Mouse (Mus musculus) brain, adult 2 months (tissue): Measurements from ENCODE around the gene Galnt18.

ENCODE experiments used
- DNase-seq: peaks from one replicate; pipeline ENCODE4 v3.0.0; 2011; ENCODE audit warnings: low read depth, low spot score

The Galnt18 gene

DNA sequence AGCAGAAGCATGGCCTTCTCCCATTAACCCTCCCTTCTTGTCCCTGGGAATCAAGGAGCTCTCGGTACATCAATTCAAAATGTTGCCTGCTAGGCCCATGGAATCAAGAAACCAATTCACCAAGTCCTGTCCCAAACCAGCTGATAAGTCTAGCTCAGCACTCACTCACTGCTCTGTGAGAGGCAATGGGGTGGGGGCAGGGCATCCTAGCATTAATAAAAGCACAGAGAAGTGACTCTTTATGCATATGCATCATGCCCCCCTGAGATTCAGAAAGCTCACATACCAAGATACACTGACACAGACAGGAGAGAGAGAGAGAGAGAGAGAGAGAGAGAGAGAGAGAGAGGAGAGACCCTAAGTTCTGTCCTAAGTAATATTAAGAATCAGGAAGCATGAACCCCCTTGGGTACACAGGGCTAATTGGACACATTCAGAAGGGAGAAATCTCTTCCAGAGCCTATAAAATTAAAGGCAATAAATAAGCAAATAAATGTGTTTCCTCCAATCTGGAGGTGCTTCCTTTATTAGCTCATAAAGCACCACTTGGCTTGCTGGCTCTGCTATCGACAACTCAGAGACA, 141.8 kb downstream of the Galnt18 start:
- DNase-seq, result no peak

GRCm38 (mm10) chr7:111636503-111636902, 143.3 kb downstream of the Galnt18 start:
- DNase-seq, result peak; percentile 44

GRCm38 (mm10) chr7:111631265-111631664, 148.5 kb downstream of the Galnt18 start:
- no peak for DNase-seq

DNA sequence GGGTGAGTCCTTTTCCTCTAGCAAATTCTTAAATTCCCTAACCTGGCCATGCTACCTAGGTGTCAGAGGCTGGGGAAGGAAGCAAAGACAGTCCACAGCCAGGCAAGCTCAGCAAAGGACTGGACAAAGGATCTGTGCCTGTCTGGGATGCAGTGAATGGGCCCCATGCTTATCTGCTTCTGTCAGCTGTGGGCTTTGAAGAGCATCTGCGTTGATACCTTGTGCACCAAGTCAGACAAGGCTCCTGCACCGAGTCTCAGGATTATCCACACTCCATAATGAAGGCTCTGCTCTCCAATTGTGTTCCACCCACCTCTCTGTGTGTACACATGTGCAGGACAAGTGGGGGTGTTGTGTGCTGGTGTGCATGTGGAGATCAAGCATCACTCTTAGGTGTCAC, 153.5 kb downstream of the Galnt18 start:
- DNase-seq, result no peak

- no peak for DNase-seq
These were observed 154.0 kb downstream of the Galnt18 start for GRCm38 (mm10) chr7:111625736-111626135.

DNA sequence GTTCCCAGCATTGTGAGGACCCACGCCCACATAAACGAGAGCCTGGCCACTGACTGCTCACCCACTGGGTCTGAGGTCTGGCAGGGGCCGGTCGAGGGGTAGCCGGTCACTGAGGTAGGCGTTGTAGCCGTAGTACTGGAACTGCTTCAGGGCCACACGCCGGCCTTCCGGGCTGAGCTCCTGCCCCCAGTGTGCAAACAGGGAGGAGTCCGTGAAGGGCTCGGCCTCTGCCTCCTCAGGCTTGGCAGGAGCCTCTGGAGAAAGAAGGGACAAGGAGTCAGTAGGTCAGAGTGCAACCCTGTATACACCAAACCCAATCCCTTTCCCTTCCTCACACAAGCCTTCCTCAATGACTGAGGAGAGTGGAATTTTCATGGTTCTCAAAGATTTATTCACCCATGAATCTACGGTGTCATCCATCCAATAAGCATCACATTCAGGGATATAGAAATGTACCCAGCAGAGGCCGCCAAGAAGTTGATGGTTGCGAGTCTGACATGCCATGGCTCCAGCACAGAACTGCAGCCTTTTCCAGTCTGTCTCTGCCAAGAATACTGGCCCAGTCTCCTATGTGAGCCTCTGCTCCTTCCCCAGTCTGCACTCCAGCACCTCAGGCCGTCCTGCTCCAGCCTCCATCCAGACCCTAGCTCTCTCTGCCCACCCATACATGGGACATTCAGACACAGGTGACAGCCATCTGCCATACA, 163.4 kb downstream of the Galnt18 start:
- DNase-seq, result no peak

DNA sequence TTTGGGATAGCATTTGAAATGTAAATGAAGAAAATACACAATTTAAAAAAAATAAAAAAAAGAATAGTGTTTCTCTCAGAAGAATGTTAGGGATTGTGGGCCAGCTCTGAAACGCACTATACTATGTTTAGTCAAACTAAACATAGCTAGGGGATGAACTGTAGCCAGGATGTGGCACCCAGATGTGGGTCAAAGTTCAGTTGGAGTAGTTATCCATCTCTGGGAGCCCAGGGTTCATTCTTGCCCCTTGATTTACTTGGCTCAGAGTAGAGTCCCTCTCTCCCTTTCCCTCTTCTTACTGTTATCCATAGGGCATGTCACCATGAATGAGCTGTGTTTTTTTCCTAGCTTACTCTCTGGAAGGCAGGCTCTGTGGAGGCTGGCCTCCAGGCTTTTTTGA, 165.3 kb downstream of the Galnt18 start:
- no peak for DNase-seq

DNA sequence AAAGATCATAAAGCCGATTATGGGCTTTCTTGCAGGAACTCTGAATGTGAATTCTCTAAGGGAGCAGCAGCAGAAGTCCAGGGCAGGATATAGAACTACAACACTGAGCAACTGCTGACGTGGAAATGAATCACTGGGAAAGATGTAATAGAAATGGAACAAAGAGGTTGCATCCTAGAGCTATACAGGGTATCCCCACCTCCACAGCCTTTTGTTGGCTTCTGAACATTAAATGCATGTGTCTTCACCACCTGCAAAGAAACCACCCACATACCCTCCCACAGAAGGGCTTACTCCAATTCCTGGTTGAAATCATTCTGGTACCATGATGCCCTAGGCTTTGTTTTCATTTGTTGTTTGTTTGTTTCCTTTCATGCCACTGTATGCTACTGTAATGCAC, 172.3 kb downstream of the Galnt18 start:
- DNase-seq, result peak; percentile 80

DNA sequence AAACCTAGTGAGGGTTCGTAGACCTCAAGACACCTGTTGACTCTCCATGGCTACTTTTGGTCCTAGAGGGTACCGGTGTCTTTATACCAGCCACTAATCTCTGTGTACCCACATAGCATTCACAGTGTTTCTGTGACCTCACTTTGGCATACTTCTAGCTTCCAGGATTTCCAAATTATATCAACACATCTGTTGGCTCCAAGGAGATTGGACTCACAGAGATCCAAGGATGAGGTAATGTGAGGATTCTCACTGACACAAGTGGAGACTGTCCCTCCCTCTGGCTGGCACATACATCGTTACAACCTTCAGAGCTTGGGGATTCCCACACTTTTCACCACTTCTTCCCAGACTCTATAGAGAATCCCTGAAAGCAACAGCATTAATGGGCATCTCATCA, 173.7 kb downstream of the Galnt18 start:
- DNase-seq, result no peak

- no peak for DNase-seq
These were observed 174.1 kb downstream of the Galnt18 start for GRCm38 (mm10) chr7:111605663-111606062.

DNA sequence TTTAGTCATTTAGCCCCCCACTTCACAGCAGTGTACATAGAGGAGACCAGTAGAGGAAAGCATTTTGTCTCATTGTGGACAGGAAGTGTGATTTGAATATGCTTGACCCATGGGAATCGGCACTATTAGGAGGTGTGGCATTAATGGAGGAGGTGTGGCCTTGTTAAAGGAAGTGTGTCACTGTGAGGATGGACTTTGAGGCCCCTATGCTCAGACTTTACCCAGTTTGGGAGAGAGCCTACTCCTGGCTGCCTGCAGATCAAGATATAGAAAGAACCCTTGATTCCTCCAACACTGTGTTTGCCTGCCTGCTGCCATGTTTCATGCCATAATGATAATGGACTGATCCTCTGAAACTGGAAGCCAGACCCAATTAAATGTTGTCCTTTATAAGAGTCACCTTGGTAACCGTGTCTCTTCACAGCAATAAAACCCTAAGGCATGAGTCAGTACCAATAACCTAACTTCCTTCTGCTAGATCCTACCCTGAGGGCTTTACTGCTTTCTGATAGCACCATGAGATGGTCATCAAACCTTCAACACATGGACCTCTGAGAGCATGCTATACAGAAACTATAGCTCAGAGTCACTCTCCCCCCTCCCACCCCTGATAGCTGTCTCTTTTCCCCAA, 175.1 kb downstream of the Galnt18 start:
- no peak for DNase-seq

DNA sequence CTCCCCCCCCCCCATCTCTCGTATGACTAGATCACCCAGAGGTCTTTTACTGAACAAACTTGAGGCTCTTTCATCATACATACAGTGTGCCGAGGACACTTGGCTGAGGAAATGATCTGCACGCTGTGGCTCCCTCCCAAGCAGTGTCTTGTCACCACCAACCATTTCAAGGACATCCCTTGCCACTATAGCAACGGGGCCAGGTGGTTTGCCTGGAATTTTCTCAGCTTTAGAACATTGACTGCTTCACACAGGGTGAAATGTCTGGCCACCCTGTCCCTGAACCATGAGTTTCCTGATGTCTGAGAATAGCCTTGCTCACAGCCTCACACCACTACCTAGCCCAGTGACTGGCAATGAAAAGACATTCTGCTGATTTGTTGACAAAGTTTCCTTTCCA, 176.6 kb downstream of the Galnt18 start:
- no peak for DNase-seq

DNA sequence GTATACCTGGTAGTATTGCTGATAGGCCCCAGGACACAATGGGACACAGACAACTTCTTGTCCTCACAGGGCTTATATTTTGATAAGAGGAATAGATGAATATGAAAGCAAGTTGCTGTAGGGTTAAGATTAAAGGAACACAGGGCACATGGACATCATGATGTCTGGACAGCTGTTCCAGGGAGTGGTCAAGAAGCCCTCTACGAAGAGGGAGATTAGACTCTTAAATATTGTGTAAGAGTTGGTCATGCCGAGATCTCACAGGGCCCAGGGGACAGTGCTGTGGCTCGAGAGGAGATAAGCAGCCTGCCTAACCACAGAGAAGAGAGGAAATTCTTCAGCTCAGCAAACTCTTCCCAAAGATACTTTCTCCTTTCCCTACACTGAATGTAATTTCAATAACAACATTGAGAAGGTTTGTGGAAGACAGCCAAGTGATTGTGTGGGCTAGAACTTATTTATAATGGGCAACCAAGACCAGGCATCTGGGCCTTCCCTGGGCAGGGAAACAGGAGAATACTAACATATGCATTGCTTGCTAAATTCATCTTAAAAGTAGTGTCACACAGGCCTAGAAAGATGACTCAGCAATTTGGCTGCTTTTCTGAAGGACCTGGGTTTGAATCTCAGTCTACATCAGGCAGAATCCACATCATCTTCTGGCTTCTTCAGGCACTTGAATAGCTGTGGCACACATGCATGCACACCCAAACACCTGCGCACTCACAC, 178.3 kb downstream of the Galnt18 start:
- peak; percentile 72 for DNase-seq

- peak; percentile 72 for DNase-seq
These were observed 179.0 kb downstream of the Galnt18 start for GRCm38 (mm10) chr7:111600756-111601155.

- DNase-seq, result no peak
These were observed 186.1 kb downstream of the Galnt18 start for GRCm38 (mm10) chr7:111593680-111594079.

DNA sequence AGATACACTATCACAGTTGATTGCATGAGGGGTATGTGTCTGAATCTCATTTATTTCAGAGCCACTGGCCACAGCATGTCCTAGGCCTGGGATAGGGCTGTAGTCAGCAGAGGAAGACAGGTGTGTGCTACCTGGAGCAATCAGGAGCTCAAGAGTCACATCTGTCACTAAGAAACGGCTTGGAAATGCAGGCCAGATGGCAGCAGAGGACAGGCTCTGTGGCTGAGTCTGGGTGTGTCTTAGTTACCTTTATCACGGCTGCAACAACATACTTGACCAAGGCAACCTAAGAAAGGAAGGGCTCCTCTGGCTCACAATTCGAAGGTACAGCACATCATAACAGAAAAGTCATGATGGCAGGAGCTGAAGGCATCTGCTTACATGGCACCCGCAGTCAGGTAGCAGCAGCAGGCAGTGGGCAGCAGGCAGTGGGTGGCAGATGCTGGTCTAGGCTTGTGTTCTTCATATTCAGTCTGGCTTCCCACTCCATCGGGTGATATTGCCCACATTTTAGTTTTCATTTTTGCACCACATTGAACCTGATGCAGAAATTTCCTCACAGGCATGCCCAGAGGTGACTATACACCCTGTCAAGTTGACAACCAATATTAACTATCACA, 190.2 kb downstream of the Galnt18 start:
- DNase-seq, result peak; percentile 73

DNA sequence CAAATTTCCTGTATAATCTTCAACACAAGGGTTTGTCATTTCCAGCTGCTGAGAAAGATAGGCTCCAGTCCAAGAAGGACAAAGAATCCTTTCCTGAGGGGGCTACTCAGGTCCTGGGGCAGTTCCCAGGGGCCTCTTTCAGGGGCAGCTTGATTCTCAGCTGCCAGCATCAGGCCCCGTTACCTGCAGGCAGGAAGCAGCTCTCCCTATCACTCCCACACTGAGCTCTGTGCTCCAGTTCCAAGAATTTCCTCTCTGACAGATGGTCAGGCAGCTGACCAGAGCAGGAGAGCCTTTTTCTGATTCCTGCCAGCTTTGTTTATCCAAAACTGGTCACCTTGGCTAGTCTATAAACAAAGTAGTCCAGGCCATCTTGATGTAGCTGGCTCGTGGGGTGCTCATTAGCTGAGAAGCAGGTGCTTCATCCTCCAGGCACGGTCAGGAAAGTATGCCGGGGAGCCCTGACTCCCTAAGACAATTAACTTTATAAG, 191.4 kb downstream of the Galnt18 start:
- peak; percentile 98 for DNase-seq

DNA sequence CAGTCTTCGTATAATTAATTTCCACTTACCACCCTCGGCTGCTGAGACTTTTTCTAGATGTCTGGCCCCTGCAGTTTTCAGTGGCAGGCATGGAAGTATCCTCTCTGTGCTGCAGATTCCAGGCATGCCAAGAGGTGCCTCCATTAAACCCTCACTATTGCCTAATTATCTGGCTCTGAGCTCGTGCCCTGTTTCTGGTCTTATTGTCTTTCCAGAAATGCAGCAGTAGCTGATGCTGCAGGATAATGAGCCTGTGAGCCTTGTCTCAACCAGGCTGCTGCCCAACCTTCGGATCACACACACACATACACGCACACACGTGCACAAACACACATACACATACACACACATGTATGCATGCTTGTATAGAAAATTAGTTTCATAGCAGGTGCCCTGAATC, 199.2 kb downstream of the Galnt18 start:
- no peak for DNase-seq

DNA sequence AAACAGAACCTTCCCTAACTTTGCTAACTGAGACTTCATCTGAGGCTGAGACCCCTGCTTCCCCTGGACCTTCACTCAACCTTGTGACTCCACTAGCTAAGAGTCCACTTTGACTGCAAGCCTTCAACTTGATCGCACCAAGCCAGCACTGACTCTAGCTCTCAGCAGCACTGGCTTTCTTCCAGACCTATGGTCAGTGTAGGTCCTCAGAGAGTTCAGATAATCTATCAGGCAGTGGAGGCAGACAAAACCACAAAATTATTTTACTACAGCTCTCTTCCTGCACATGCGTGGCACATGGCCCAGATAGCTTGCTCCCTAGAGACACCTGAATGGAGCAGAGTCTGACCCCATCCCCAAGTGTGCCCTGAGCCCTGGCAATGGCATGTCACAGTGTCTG, 204.7 kb downstream of the Galnt18 start:
- no peak for DNase-seq

DNA sequence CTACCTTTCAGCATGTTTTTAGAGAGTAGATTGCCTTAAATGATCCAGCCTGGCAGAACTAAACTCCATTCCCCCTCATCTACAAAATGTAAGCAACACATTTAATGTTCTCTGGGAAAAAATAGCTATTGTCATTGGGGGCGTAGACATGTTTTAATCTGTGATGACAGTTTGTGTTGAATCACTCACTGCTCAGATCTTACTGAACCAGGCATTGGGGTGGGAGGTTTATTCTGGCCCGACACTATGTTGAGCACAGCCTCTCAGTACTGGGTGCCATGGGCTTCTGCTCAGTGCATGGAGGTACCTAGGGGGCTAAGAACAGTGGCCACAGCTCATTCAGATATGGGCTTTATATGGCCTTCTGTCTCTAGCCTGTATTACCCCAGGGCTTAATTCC, 207.4 kb downstream of the Galnt18 start:
- peak; percentile 71 for DNase-seq

- DNase-seq, result no peak
These were observed 212.9 kb downstream of the Galnt18 start for GRCm38 (mm10) chr7:111566838-111567237.
